Mouse (Mus musculus) G1E-ER4 (cell line): ENCODE measurements around the gene 1700024P04Rik. TPM values are rescaled to one million over a fixed set of nuclear protein-coding genes. Genes with fewer than 3 reads are reported as not detected.

Experiments used
- GATA1 ChIP-seq: IDR thresholded peaks from one replicate; pipeline ENCODE4 v1.8.0; 2012; ENCODE audit warnings: low read length, inconsistent platforms
- polyA plus RNA-seq: library from polyadenylated mRNA; stranded (reverse); fragments of >175 nt; gene quantifications from 2 replicates; pipeline ENCODE4 v1.2.3, GENCODE M21; 2012

Gene 1700024P04Rik
- polyA plus RNA-seq, 1 experiment, result not detected

DNA sequence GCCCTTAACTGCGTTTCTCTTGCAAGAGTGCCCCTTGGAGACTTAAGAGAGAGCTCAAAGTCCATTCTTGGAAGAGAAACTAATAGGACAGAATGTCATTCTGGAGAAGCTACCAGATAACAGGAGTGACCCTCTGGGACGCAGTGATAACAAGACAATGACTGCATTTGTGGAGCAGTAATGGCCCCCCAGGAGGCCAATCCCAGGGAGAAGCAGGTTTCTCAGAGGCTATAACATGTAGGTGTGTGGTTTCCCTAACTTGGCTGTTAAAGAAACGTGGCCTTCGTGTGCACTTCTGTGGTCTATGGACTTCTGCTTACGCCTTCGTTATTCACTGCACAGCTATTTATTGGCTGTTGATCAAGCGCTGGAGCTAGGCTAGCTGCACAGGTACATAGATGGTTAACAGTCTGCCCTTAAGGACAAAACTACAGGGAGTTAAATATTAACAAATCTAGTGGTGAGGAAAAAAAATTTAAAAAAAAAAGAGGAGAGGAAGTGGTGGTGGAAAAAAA lies 42.5 kb downstream of the 1700024P04Rik start:
- TF ChIP-seq GATA1, result no peak

DNA sequence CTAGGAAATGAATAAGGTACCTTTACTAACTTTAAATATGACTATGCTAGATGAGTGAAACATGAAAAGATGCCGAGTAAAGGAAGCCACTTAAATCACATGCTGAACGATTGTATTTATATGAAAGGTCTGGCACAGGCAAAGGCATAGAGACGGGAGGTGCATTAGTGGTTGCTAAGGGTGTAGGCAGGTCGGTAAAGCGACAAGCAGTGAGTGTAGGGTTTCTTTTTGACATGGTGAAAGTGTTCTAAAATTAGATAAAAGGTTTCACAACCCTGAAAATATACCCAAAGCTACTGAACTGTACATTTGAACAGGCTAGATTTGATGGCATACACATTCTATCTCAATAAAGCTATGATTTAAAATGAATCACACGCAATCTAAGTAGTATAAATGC lies 47.3 kb downstream of the 1700024P04Rik start:
- TF ChIP-seq GATA1, result no peak

Other genes with a start within 250 kb of the 1700024P04Rik start
- 5.8 and 7.6 TPM in 2 replicates for gene Fcho2, start 169.1 kb downstream of the 1700024P04Rik start, polyA plus RNA-seq
- gene Tnpo1, start 58.2 kb downstream of the 1700024P04Rik start, polyA plus RNA-seq, result 12.2 and 12.4 TPM in 2 replicates
- not detected in 2 replicates for gene Zfp366, start 200.3 kb upstream of the 1700024P04Rik start, polyA plus RNA-seq